Mouse (Mus musculus): ENCODE results near the gene Scyl2. TPM values are rescaled to one million over a fixed set of nuclear protein-coding genes. Genes with fewer than 3 reads are reported as not detected.
A peak's percentile ranks its signal among the peaks of the same experiment; 100 is the strongest.

Scyl2 gene
- polyA plus RNA-seq (2015; fragmentation: Nextera tagmentation; extraction: Ambion mirVana), result 10.5 and 11.0 TPM in 2 replicates

- Histone ChIP-seq H3K4me1 (replicated peaks) (peaks cover 25% of the 10 kb centered on the region), H3K4me2 (replicated peaks) (peak within 1 kb of the TSS; percentile 83), H3K27ac (peak within 1 kb of the TSS; percentile 85), H3K27me3 (no peaks in the 10 kb centered on the region), H3K9ac (replicated peaks) (peak within 1 kb of the TSS; percentile 94), H3K4me3 (replicated peaks) (peak within 1 kb of the TSS; percentile 99), H3K9me3 (no peaks in the 10 kb centered on the region), H3K36me3 (peaks cover 5% of the 10 kb centered on the region)
- 8% methylated on average over 24 of the region's 31 CpGs for WGBS
- ATAC-seq, result peak; percentile 98
These were observed at the start of gene Scyl2 for GRCm38 (mm10) chr10:89686139-89686808. Gene Scyl2, minus strand, starts transcription at chr10:89686285.

GRCm38 (mm10) chr10:89732001-89732794 lies 46.1 kb upstream of the Scyl2 start, which contains the start of gene Actr6:
Gene Actr6, minus strand, starts transcription at chr10:89732295.
- H3K36me3 ChIP-seq, result peaks cover 4% of the 10 kb centered on the region; the same call in 1 of the 2 replicates
- ATAC-seq, result peak; percentile 99

GRCm38 (mm10) chr10:89731341-89731740 lies 45.3 kb upstream of the Scyl2 start:
- Histone ChIP-seq H3K27ac (no peak overlapping the region), H3K4me1 (replicated peaks) (peaks cover 18% of the 10 kb centered on the region), H3K4me3 (replicated peaks) (peak overlapping the region; percentile 66), H3K27me3 (no peaks in the 10 kb centered on the region), H3K4me2 (replicated peaks) (peak overlapping the region; percentile 74), H3K36me3 (peaks cover 9% of the 10 kb centered on the region), H3K9me3 (no peaks in the 10 kb centered on the region), H3K9ac (replicated peaks) (peak overlapping the region; percentile 65)
- ATAC-seq, result no peak
- 12% methylated on average over 5 of the region's 5 CpGs for WGBS

More at GRCm38 (mm10) chr10:89732001-89732794, 46.1 kb upstream of the Scyl2 start, which contains the start of gene Actr6:
- Histone ChIP-seq H3K27me3 (no peaks in the 10 kb centered on the region), H3K9me3 (no peaks in the 10 kb centered on the region), H3K4me3 (replicated peaks) (peak within 1 kb of the TSS; percentile 66), H3K9ac (replicated peaks) (peak within 1 kb of the TSS; percentile 65), H3K27ac (peak within 1 kb of the TSS; percentile 76), H3K4me2 (replicated peaks) (peak within 1 kb of the TSS; percentile 74), H3K4me1 (replicated peaks) (peaks cover 18% of the 10 kb centered on the region)
- 1% methylated on average over 49 of the region's 49 CpGs for WGBS

- Histone ChIP-seq H3K9ac (replicated peaks) (no peak overlapping the region), H3K4me2 (replicated peaks) (no peak overlapping the region), H3K27ac (no peak overlapping the region), H3K9me3 (no peaks in the 10 kb centered on the region), H3K27me3 (no peaks in the 10 kb centered on the region), H3K4me1 (replicated peaks) (peaks cover 18% of the 10 kb centered on the region), H3K36me3 (peaks cover 19% of the 10 kb centered on the region), H3K4me3 (replicated peaks) (no peak overlapping the region)
- WGBS, result 86% methylated on average over 6 of the region's 6 CpGs
- no peak for ATAC-seq
These were observed 44.3 kb upstream of the Scyl2 start for GRCm38 (mm10) chr10:89730386-89730785.

GRCm38 (mm10) chr10:89722247-89723195 lies 36.4 kb upstream of the Scyl2 start:
- H3K4me1 ChIP-seq (replicated peaks), result no peaks in the 10 kb centered on the region
- WGBS, result 90% methylated on average over 14 of the region's 14 CpGs
- H3K27ac ChIP-seq, result no peak overlapping the region
- H3K9me3 ChIP-seq, result no peaks in the 10 kb centered on the region
- H3K4me3 ChIP-seq (replicated peaks), result no peak overlapping the region
- H3K4me2 ChIP-seq (replicated peaks), result no peak overlapping the region
- no peak overlapping the region for H3K9ac ChIP-seq (replicated peaks)
- H3K36me3 ChIP-seq, result peaks cover 51% of the 10 kb centered on the region
- ATAC-seq, result no peak
- H3K27me3 ChIP-seq, result no peaks in the 10 kb centered on the region

GRCm38 (mm10) chr10:89720796-89721195 lies 34.7 kb upstream of the Scyl2 start:
- Histone ChIP-seq H3K27ac (no peak overlapping the region), H3K4me3 (replicated peaks) (no peak overlapping the region), H3K4me2 (replicated peaks) (no peak overlapping the region), H3K27me3 (no peaks in the 10 kb centered on the region), H3K4me1 (replicated peaks) (no peaks in the 10 kb centered on the region), H3K36me3 (peaks cover 48% of the 10 kb centered on the region), H3K9ac (replicated peaks) (no peak overlapping the region), H3K9me3 (no peaks in the 10 kb centered on the region)
- WGBS, result 95% methylated on average over 3 of the region's 3 CpGs
- no peak for ATAC-seq

- Histone ChIP-seq H3K4me2 (replicated peaks) (no peak overlapping the region), H3K4me1 (replicated peaks) (no peaks in the 10 kb centered on the region), H3K4me3 (replicated peaks) (no peak overlapping the region), H3K36me3 (peaks cover 46% of the 10 kb centered on the region), H3K9ac (replicated peaks) (no peak overlapping the region), H3K9me3 (no peaks in the 10 kb centered on the region), H3K27me3 (no peaks in the 10 kb centered on the region), H3K27ac (no peak overlapping the region)
- ATAC-seq, result no peak
These were observed 34.2 kb upstream of the Scyl2 start for GRCm38 (mm10) chr10:89720252-89720651.

GRCm38 (mm10) chr10:89714910-89715309 lies 28.8 kb upstream of the Scyl2 start:
- Histone ChIP-seq H3K27me3 (no peaks in the 10 kb centered on the region), H3K36me3 (peaks cover 51% of the 10 kb centered on the region), H3K4me1 (replicated peaks) (no peaks in the 10 kb centered on the region), H3K4me2 (replicated peaks) (no peak overlapping the region), H3K9me3 (no peaks in the 10 kb centered on the region), H3K9ac (replicated peaks) (no peak overlapping the region), H3K4me3 (replicated peaks) (no peak overlapping the region), H3K27ac (no peak overlapping the region)
- no peak for ATAC-seq
- 93% methylated on average over 10 of the region's 10 CpGs for WGBS

GRCm38 (mm10) chr10:89708720-89709119 lies 22.6 kb upstream of the Scyl2 start:
- Histone ChIP-seq H3K36me3 (peaks cover 24% of the 10 kb centered on the region), H3K9me3 (no peaks in the 10 kb centered on the region), H3K27ac (no peak overlapping the region), H3K9ac (replicated peaks) (no peak overlapping the region), H3K4me2 (replicated peaks) (peak overlapping the region; percentile 19), H3K27me3 (no peaks in the 10 kb centered on the region), H3K4me3 (replicated peaks) (no peak overlapping the region), H3K4me1 (replicated peaks) (0 out of 2 replicates have a peak, but pooled peaks cover 3% of the 10 kb centered on the region)
- WGBS, result 34% methylated on average over 10 of the region's 10 CpGs
- ATAC-seq, result no peak

GRCm38 (mm10) chr10:89707397-89707796 lies 21.3 kb upstream of the Scyl2 start:
- H3K36me3 ChIP-seq, result peaks cover 11% of the 10 kb centered on the region
- H3K27me3 ChIP-seq, result no peaks in the 10 kb centered on the region
- ATAC-seq, result no peak
- 82% methylated on average over 3 of the region's 3 CpGs for WGBS
- no peak overlapping the region for H3K9ac ChIP-seq (replicated peaks)
- H3K4me2 ChIP-seq (replicated peaks), result no peak overlapping the region
- no peak overlapping the region for H3K27ac ChIP-seq
- H3K4me3 ChIP-seq (replicated peaks), result no peak overlapping the region
- H3K9me3 ChIP-seq, result no peaks in the 10 kb centered on the region
- 0 out of 2 replicates have a peak, but pooled peaks cover 3% of the 10 kb centered on the region for H3K4me1 ChIP-seq (replicated peaks)

- WGBS, result 59% methylated on average over 5 of the region's 5 CpGs
- H3K4me2 ChIP-seq (replicated peaks), result no peak overlapping the region
- no peak overlapping the region for H3K9ac ChIP-seq (replicated peaks)
- ATAC-seq, result no peak
- no peak overlapping the region for H3K4me3 ChIP-seq (replicated peaks)
- no peaks in the 10 kb centered on the region for H3K36me3 ChIP-seq
- H3K27me3 ChIP-seq, result no peaks in the 10 kb centered on the region
- H3K9me3 ChIP-seq, result no peaks in the 10 kb centered on the region
- no peaks in the 10 kb centered on the region for H3K4me1 ChIP-seq (replicated peaks)
- no peak overlapping the region for H3K27ac ChIP-seq
These were observed 17.0 kb upstream of the Scyl2 start for GRCm38 (mm10) chr10:89703042-89703441.
